Comparison of ENCODE assay signal across 10 mouse cellular contexts in genomic region chr3:98178340-98178739, GRCm38 (mm10). TPM values are rescaled to one million over a fixed set of nuclear protein-coding genes. Genes with fewer than 3 reads are reported as not detected.
DNase-seq lines count a peak whose midpoint lies in the region; ATAC-seq lines count a peak whose summit lies in the region.
"Had no signal": no experiment of that assay in that cellular context is flagged by ENCODE, and none has a peak within 500 bp of the region (broad histone marks: within the 10 kb centered on the region; RNA-seq: fewer than 3 reads in every experiment).

No protein-coding gene starts in this region.

- DNase-seq in forebrain, embryonic 14.5 days (ENCODE audit: low spot score), result peak; percentile 52
- peak; percentile 23 for DNase-seq in ovary, postnatal 36 days (ENCODE audit: low spot score)
- DNase-seq in ovary, postnatal 10 days (ENCODE audit: low spot score), result no peak
- DNase-seq in kidney, postnatal 36 days, result peak; percentile 75 to 79
- peak; percentile 58 for DNase-seq in right cerebral cortex, postnatal 4 days
- DNase-seq in embryo, embryonic 10.5 days (ENCODE audit: low spot score), result no peak

- no peaks in the 10 kb centered on the region for H3K36me3 ChIP-seq in forebrain, embryonic 14.5 days (ENCODE audit: control insufficient read depth, insufficient read depth, low read length)
- H3K36me3 ChIP-seq in forebrain, embryonic 13.5 days (ENCODE audit: poor library complexity, severe bottlenecking), result no peaks in the 10 kb centered on the region
- H3K36me3 ChIP-seq in intestine, embryonic 15.5 days, result no peaks in the 10 kb centered on the region

- ATAC-seq in forebrain, embryonic 14.5 days, result no peak
- ATAC-seq in forebrain, embryonic 13.5 days, result no peak
- ATAC-seq in intestine, embryonic 15.5 days, result no peak

- H3K27me3 ChIP-seq in forebrain, embryonic 14.5 days (replicated peaks; ENCODE audit: control insufficient read depth, insufficient read depth, low read length), result no peaks in the 10 kb centered on the region
- H3K27me3 ChIP-seq in forebrain, embryonic 13.5 days, result no peaks in the 10 kb centered on the region
- H3K27me3 ChIP-seq in intestine, embryonic 15.5 days (replicated peaks), result no peaks in the 10 kb centered on the region

- no peaks in the 10 kb centered on the region for H3K4me1 ChIP-seq in forebrain, embryonic 14.5 days (ENCODE audit: control insufficient read depth, insufficient read depth, low read length)
- no peaks in the 10 kb centered on the region for H3K4me1 ChIP-seq in forebrain, embryonic 13.5 days
- H3K4me1 ChIP-seq in intestine, embryonic 15.5 days (replicated peaks), result no peaks in the 10 kb centered on the region

- H3K9ac ChIP-seq in forebrain, embryonic 14.5 days (ENCODE audit: low read length), result no peak overlapping the region
- H3K9ac ChIP-seq in forebrain, embryonic 13.5 days, result no peak overlapping the region
- no peak overlapping the region for H3K9ac ChIP-seq in intestine, embryonic 15.5 days
- H3K9ac ChIP-seq: liver, embryonic 14.5 days had no signal

- no peak overlapping the region for H3K27ac ChIP-seq in forebrain, embryonic 14.5 days (ENCODE audit: low read depth, low read length)
- H3K27ac ChIP-seq in forebrain, embryonic 13.5 days, result no peak overlapping the region
- no peak overlapping the region for H3K27ac ChIP-seq in intestine, embryonic 15.5 days
- H3K27ac ChIP-seq: liver, embryonic 14.5 days had no signal

- 57% methylated on average over 4 of the region's 4 CpGs for WGBS in forebrain, embryonic 14.5 days
- 70% methylated on average over 4 of the region's 4 CpGs for WGBS in forebrain, embryonic 13.5 days
- 83% methylated on average over 4 of the region's 4 CpGs for WGBS in intestine, embryonic 15.5 days

- no peak overlapping the region for H3K4me2 ChIP-seq in forebrain, embryonic 14.5 days (ENCODE audit: low read length)
- no peak overlapping the region for H3K4me2 ChIP-seq in forebrain, embryonic 13.5 days
- H3K4me2 ChIP-seq in intestine, embryonic 15.5 days (replicated peaks), result no peak overlapping the region

- no peak overlapping the region for H3K4me3 ChIP-seq in forebrain, embryonic 14.5 days (ENCODE audit: low read depth, low read length)
- H3K4me3 ChIP-seq in forebrain, embryonic 13.5 days, result no peak overlapping the region
- no peak overlapping the region for H3K4me3 ChIP-seq in intestine, embryonic 15.5 days (replicated peaks)

- H3K9me3 ChIP-seq in forebrain, embryonic 14.5 days (replicated peaks; ENCODE audit: control insufficient read depth, low read length), result no peaks in the 10 kb centered on the region
- H3K9me3 ChIP-seq in forebrain, embryonic 13.5 days (replicated peaks), result no peaks in the 10 kb centered on the region
- no peaks in the 10 kb centered on the region for H3K9me3 ChIP-seq in intestine, embryonic 15.5 days

RNA-seq across cellular contexts. Expression of gene Adam30, which starts 17.9 kb away (rescaled TPM):
- not detected in 2 replicates for polyA plus RNA-seq in forebrain, embryonic 14.5 days (2014; fragmentation: Nextera tagmentation; extraction: Ambion mirVana)
- not detected in 2 replicates for polyA plus RNA-seq in forebrain, embryonic 13.5 days (2015; fragmentation: Nextera tagmentation; extraction: Ambion mirVana)
- not detected in 2 replicates for polyA plus RNA-seq in intestine, embryonic 15.5 days (2015; fragmentation: Nextera tagmentation; extraction: Ambion mirVana)
- polyA plus RNA-seq: liver, embryonic 14.5 days; small intestine, adult 2 months had no signal

RNA-seq across cellular contexts. Expression of gene Reg4, which starts 43.6 kb away (rescaled TPM):
- polyA plus RNA-seq in forebrain, embryonic 14.5 days (2014; fragmentation: Nextera tagmentation; extraction: Ambion mirVana), result not detected in 2 replicates
- polyA plus RNA-seq in forebrain, embryonic 13.5 days (2015; fragmentation: Nextera tagmentation; extraction: Ambion mirVana), result not detected in 2 replicates
- polyA plus RNA-seq in intestine, embryonic 15.5 days (2015; fragmentation: Nextera tagmentation; extraction: Ambion mirVana), result 14.3 and 18.3 TPM in 2 replicates
- polyA plus RNA-seq: liver, embryonic 14.5 days had no signal

Comparison
In these comparisons a context has a peak if more than half of its experiments do, and no peak if none do; other contexts are left out.
1. DNase-seq: peak in forebrain, embryonic 14.5 days (single experiment), ovary, postnatal 36 days (single experiment), kidney, postnatal 36 days (2 of 2) and right cerebral cortex, postnatal 4 days (single experiment); none in ovary, postnatal 10 days (single experiment) and embryo, embryonic 10.5 days (single experiment).
2. RNA of gene Reg4, which starts 43.6 kb away (polyA plus RNA-seq): 14.3 to 18.3 TPM in intestine, embryonic 15.5 days; not detected in forebrain, embryonic 14.5 days and not detected in forebrain, embryonic 13.5 days; every median in the first group is over 10 times any median in the second.